Mouse (Mus musculus) mouse embryonic stem cell (cell line): ENCODE results near the gene Ndufa3.

Experiments used
- in situ Hi-C, 2 experiments: fragments of 300-500 bp; cut with MboI; formaldehyde crosslinking; loops; 1 replicate in 1 of 2; 3 replicates in 1 of 2; pipeline ENCODE4 v1.14.3; 2019 to 2020; ENCODE audit warnings: low sequenced_read_pairs in 2 of 2, low pct_unique_long_range_greater_than_20kb in 1 of 2, mixed read lengths in 1 of 2; ENCODE audit not compliant: unreplicated experiment in 1 of 2

Gene Ndufa3

GRCm38 (mm10) chr7:3656966-3657365, 39.8 kb downstream of the Ndufa3 start:
- in situ Hi-C loops, result no loop called here

- in situ Hi-C loops, result no loop called here
Observed at GRCm38 (mm10) chr7:3658578-3658977, 41.4 kb downstream of the Ndufa3 start.

- in situ Hi-C loops, result loop anchor here in 1 of 2 experiments (5.0 kb wide), 1 partner anchor 37 kb away; the partner anchor contains the start of genes Prpf31 and Tfpt
Observed at GRCm38 (mm10) chr7:3664524-3665214, 47.5 kb downstream of the Ndufa3 start.

GRCm38 (mm10) chr7:3665215-3666114, 48.3 kb downstream of the Ndufa3 start, which contains the start of gene Leng1:
TSS of gene Leng1 (minus strand) at chr7:3665840.
- in situ Hi-C loops, result no loop called here

DNA sequence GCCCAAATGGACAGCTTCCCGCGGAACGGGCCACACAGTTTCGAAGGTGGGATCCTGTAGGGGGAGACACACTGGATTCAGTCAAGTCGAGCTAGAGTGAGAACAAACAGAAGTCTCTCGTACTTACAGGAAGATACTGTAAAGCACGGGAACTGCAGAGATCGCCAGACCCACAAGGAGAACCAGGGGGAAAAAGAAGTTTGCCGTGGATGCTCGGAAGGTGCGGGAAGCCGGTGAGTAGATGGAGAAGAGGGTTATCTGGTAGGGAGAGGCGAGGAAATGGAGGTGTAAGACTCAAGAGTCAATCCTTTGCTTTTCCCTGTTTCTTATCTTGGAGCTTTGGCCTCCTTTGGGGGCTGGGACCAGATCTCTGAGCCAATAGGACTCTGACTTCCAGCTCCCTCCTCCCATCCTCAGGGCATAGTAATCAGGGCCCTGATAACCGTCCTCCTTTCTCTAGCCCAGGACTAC, 49.8 kb downstream of the Ndufa3 start:
- in situ Hi-C loops, result no loop called here
